Mouse (Mus musculus): ENCODE measurements around the gene Cst9. TPM values are rescaled to one million over a fixed set of nuclear protein-coding genes. Genes with fewer than 3 reads are reported as not detected.

The Cst9 gene
- total RNA-seq, 2 experiments from 2014 or later, result not detected

- intact Hi-C loops (cut with DNase I), result loop anchor here (2.0 kb wide), 1 partner anchor 24 kb away; no protein-coding TSS in a partner anchor
- peak in 1 of 2 experiments; percentile 20 for DNase-seq (ENCODE audit: low spot score in 2 of 2)
These were observed 39.8 kb downstream of the Cst9 start for GRCm38 (mm10) chr2:148874617-148875334.

GRCm38 (mm10) chr2:148875335-148875811 is 40.4 kb downstream of the Cst9 start, which contains the start of gene Cst3:
Gene Cst3 (minus strand): TSS chr2:148875692.
- DNase-seq (ENCODE audit: low spot score in 2 of 2), result peak; percentile 92 to 93
- intact Hi-C loops (cut with DNase I), result loop anchor here (2.0 kb wide), 1 partner anchor 23 kb away; no protein-coding TSS in a partner anchor

- DNase-seq (ENCODE audit: low spot score in 2 of 2), result peak; percentile 43 to 55
- intact Hi-C loops (cut with DNase I), result no loop called here
These were observed 42.2 kb downstream of the Cst9 start for GRCm38 (mm10) chr2:148877016-148877770.

GRCm38 (mm10) chr2:148878641-148879130 is 43.7 kb downstream of the Cst9 start:
- DNase-seq (ENCODE audit: low spot score in 2 of 2), result no peak
- intact Hi-C loops (cut with DNase I), result no loop called here

GRCm38 (mm10) chr2:148879199-148879598 is 44.3 kb downstream of the Cst9 start:
- intact Hi-C loops (cut with DNase I), result no loop called here
- DNase-seq (ENCODE audit: low spot score in 2 of 2), result no peak

- DNase-seq (ENCODE audit: low spot score in 2 of 2), result no peak
- intact Hi-C loops (cut with DNase I), result no loop called here
These were observed 49.8 kb downstream of the Cst9 start for GRCm38 (mm10) chr2:148884738-148885137.

Other genes with a start within 250 kb of the Cst9 start
- 10 to 100 TPM; 11.6 to 11.7 TPM for gene Nxt1, start 162.5 kb upstream of the Cst9 start, total RNA-seq (2021)
- gene Gzf1, start 154.1 kb upstream of the Cst9 start, total RNA-seq (2021), result 10 to 100 TPM; 25.9 to 26.7 TPM
- 100 to 1,000 TPM; 286 to 309 TPM for gene Napb, start 102.7 kb upstream of the Cst9 start, total RNA-seq (2021)
- not detected for gene Cstl1, start 84.8 kb upstream of the Cst9 start, total RNA-seq (2021)
- gene Cst11, start 63.6 kb upstream of the Cst9 start, total RNA-seq (2021), result not detected
- gene 8030411F24Rik, start 53.1 kb upstream of the Cst9 start, total RNA-seq (2021), result not detected
- under 1 TPM in 1 of 2 experiments, not detected in 1; 0.70 TPM for gene Cst12, start 45.8 kb upstream of the Cst9 start, total RNA-seq (2021)
- not detected for gene Cst8, start 36.4 kb upstream of the Cst9 start, total RNA-seq (2021)
- gene Cst13, start 15.1 kb upstream of the Cst9 start, total RNA-seq (2021), result not detected
- gene 9230104L09Rik, start 29.9 kb downstream of the Cst9 start, total RNA-seq (2021), result not detected
- gene Cst3, start 40.5 kb downstream of the Cst9 start, total RNA-seq (2021), result 1,000 to 10,000 TPM; 1,971 to 2,132 TPM
- gene Gm1330, start 168.1 kb downstream of the Cst9 start, total RNA-seq (2021), result not detected
- not detected for gene Gm10750, start 182.1 kb downstream of the Cst9 start, total RNA-seq (2021)

Data from left cerebral cortex, postnatal 14 days (tissue).